Mouse (Mus musculus) bone marrow macrophage, adult 2 months (primary cell): ENCODE results near the gene Pde11a. TPM values are rescaled to one million over a fixed set of nuclear protein-coding genes. Genes with fewer than 3 reads are reported as not detected.

Experiments
- H3K27ac ChIP-seq: 2 replicates; pipeline ENCODE4 v1.5.1; 2012; ENCODE audit warnings: low read depth, low read length; ENCODE audit not compliant: insufficient read depth
- H3K4me1 ChIP-seq: 2 replicates; pipeline ENCODE4 v1.6.1; 2012; ENCODE audit warnings: low read length; ENCODE audit not compliant: control insufficient read depth, insufficient read depth
- H3K4me3 ChIP-seq: 2 replicates; pipeline ENCODE4 v1.5.1; 2012; ENCODE audit warnings: mild to moderate bottlenecking, low read length, moderate library complexity; ENCODE audit not compliant: insufficient read depth
- CTCF ChIP-seq: IDR thresholded peaks from 2 replicates; pipeline ENCODE4 v1.5.1; 2012; ENCODE audit warnings: low read depth, mild to moderate bottlenecking, low read length, moderate library complexity
- POLR2A ChIP-seq: IDR thresholded peaks from 2 replicates; pipeline ENCODE4 v1.6.1; 2012; ENCODE audit warnings: mild to moderate bottlenecking, low read depth, low read length, borderline replicate concordance
- polyA plus RNA-seq: library from polyadenylated mRNA; stranded (reverse); fragments of >200 nt; gene quantifications from 2 replicates; pipeline ENCODE4 v1.2.4, GENCODE M21; 2012; ENCODE audit not compliant: missing spikeins, insufficient read depth, insufficient read length

Gene Pde11a
- polyA plus RNA-seq, 1 experiment = not detected

DNA sequence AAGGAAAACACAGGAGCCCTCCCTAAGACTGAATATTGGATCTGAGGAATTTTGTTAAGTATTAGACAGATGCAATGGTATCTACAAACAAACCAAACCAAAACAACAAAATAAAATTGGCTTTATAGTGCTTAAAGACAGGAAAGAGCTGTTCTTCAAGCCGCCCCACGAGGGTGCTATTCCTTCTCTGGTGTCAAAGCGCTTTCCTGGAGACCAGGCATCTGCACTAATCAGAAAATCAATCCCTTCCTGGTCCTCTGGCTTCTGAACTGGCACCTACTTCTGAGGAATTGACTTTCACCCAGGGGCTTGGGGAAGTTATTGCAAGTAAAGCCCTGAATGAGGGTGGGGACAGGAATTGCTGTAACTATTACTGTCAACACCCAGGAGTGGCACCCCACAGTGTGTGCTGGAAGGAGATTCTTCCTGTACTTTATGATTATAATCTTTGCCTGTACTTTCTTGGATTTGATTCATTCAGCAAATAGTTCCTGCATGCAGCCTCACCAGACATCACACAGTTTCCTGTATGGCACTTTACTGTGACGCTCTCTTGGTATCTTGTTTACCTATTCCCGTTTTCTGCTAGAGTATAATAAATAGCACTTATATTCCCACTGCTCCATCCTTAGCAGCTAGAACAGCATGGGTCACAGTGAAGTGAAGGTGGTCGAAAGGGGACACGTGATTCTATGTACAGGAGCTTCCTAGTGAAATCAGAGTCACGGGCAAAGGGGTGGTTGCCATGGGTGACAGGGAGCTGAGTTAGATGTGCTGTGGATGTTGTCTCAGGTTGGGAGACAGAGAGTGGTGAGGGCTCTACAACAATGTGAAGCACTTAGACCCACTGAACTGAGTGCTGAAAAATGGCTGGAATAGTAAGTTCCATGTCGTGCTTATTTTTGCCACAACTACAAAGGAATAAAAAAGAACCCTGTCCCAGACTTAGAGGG lies 210.2 kb downstream of the Pde11a start:
- no peak overlapping the region for H3K27ac ChIP-seq
- peaks cover 9% of the 10 kb centered on the region for H3K4me1 ChIP-seq
- no peak for TF ChIP-seq POLR2A
- TF ChIP-seq CTCF = no peak
- no peak overlapping the region for H3K4me3 ChIP-seq

DNA sequence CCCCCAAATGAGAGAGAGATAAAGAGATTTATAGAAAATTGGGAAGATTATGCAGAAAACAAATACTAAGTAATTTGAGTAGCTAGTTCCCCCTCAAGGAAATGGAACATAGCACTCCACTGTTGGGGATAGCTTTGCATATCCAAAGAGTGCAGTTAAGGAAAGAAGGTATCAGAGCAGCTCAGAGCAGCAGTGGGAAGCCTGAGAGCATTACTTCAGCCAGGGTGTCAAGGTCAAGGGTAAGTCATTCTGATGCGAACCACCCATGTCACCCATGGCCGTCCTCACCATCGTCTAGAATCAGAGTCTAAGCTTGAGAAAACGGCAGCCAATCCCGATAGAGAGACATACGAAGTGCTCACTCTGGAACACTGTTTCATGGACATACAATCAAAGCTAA lies 211.9 kb downstream of the Pde11a start:
- Histone ChIP-seq H3K4me1 (peaks cover 9% of the 10 kb centered on the region), H3K27ac (no peak overlapping the region), H3K4me3 (no peak overlapping the region)
- TF ChIP-seq CTCF = no peak
- TF ChIP-seq POLR2A = no peak

DNA sequence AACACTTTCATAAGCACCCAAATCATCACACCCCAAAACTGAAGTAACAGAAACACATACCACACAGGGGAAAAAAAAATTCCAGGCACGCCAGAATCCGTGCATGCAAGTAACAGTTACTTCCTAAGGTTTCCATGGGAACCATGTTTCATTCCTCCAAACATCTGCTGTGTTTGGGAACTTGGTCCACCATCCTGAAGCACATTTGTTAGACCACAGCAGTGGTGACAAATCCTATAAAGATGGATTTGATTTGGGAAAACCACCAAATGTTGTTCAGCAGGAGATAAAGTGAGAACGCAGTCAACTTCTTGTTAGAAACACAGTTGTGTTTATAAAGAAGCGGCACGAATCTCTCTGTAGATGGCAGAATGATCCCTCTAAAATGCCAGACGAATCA lies 213.8 kb downstream of the Pde11a start:
- TF ChIP-seq CTCF (no peak), POLR2A (no peak)
- H3K4me3 ChIP-seq = no peak overlapping the region

DNA sequence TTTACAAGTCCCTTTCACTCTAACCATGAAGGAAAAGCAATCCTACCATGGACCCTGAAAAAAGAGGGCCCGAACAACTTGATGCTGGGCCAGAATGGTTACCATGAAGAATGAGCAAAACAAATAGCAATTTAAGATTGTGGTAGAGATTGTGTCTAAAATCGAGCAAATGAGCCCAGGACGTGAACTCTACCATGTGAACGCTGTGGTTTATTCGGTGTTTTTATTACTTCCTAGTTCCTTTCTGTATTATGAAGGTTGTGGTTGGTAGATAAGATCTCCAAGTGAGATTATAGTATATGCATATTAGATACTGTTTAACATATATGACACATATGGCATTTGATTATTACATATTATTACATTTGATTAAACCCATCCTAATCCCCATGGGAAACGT lies 216.4 kb downstream of the Pde11a start:
- TF ChIP-seq CTCF = no peak
- no peak for TF ChIP-seq POLR2A
- Histone ChIP-seq H3K27ac (no peak overlapping the region), H3K4me3 (no peak overlapping the region), H3K4me1 (no peaks in the 10 kb centered on the region)

More for the DNA sequence above, 213.8 kb downstream of the Pde11a start:
- Histone ChIP-seq H3K27ac (no peak overlapping the region), H3K4me1 (peaks cover 9% of the 10 kb centered on the region)

DNA sequence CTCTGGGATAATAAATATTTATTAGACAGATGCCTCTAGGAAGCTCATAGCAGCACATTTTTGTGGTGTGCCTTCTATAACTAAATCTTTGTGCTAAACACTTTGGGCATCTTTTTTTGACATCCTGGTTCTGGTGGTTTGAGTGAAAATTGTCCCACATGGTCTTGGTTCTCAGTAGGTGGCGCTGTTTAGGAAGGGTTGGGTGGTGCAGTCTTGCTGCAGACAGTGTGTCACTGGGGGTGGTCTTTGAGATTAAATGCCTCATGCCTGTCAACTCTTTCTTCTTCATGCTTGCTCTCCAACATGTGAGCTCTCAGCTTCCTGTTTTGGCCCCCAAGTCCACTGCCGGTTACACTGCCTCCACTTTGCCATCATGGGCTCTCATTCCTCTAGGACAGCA lies 218.7 kb downstream of the Pde11a start:
- Histone ChIP-seq H3K4me3 (no peak overlapping the region), H3K27ac (no peak overlapping the region), H3K4me1 (no peaks in the 10 kb centered on the region)
- TF ChIP-seq CTCF = no peak
- no peak for TF ChIP-seq POLR2A

DNA sequence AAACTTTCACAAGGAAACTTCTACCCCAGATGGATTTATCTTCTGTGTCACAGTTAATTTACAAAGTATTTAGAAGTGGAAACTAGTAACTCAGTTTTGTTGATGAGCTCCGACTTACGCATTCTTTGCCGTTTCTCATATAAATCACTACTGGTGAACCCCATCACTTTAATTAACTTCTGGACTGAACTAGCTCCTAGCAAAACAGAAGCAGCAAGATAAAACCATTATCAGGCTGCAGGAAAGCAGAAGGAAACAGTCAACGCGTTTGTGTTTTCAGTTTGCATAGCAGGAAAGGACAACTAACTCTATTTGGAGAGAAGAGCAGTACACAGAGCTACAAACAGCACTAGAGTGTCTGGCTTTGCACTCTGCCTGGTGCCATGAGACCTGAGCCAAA lies 220.1 kb downstream of the Pde11a start:
- H3K4me3 ChIP-seq = no peak overlapping the region
- TF ChIP-seq CTCF (no peak), POLR2A (no peak)
- no peaks in the 10 kb centered on the region for H3K4me1 ChIP-seq
- no peak overlapping the region for H3K27ac ChIP-seq

DNA sequence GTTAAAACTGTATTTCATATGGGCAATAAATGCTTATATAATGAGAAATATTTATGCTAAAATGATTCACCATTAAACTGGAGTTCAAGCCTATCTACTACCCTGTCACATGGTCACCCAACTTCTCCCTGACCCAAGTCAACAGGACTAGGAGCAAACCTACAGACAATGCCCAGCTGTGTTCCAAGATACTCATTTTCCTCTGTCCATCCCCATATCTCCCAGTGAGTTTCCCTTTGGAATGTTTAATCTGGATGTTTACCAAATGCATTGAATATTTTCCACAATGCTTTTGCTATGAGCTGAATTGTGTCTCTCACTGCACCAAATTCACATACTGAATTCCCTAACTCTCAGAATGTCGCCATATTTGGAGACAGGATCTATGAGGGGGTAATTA lies 221.4 kb downstream of the Pde11a start:
- H3K4me3 ChIP-seq = no peak overlapping the region
- H3K27ac ChIP-seq = no peak overlapping the region
- no peaks in the 10 kb centered on the region for H3K4me1 ChIP-seq
- TF ChIP-seq CTCF (no peak), POLR2A (no peak)

DNA sequence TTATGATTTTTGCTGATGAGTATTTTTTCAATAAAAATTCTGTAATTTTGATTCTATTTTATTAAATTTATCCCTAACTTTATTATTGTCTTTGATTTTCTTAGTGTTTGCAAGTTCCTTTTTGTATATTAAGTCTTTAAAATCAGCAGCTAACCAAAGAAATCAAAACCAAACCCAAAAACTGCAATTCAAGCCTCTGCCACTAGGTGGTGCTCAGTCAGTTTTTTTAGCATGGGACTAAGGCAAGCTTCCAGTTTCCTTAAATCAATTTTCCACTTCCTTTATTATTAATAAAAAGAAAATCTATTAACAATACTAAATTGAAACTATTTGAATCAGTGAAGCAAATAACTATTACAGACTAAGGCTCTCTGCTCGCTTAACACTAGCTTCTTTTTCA lies 222.9 kb downstream of the Pde11a start:
- TF ChIP-seq CTCF (no peak), POLR2A (no peak)
- H3K4me3 ChIP-seq = no peak overlapping the region
- no peak overlapping the region for H3K27ac ChIP-seq
- no peaks in the 10 kb centered on the region for H3K4me1 ChIP-seq

DNA sequence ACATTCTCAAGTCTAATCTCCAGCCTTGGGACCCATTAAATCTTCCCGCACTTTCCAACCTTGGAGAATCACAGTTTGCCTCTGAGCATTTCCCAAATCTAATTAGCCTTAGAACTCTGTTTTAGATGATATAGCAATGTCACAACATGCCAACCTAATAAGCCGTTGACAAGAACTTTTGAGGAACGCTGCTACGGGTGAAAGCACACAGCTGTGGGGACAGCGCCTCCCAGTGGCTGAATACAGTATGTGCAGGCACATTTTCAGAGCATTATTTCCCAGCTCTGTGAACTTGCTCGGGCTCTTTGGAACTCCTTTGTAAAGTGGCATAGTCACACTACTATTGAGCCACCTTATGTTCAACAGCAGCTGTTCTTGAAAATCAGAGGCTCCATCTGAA lies 223.8 kb downstream of the Pde11a start:
- peak; percentile 99 for TF ChIP-seq CTCF
- no peak for TF ChIP-seq POLR2A
- no peak overlapping the region for H3K27ac ChIP-seq
- no peaks in the 10 kb centered on the region for H3K4me1 ChIP-seq
- no peak overlapping the region for H3K4me3 ChIP-seq

DNA sequence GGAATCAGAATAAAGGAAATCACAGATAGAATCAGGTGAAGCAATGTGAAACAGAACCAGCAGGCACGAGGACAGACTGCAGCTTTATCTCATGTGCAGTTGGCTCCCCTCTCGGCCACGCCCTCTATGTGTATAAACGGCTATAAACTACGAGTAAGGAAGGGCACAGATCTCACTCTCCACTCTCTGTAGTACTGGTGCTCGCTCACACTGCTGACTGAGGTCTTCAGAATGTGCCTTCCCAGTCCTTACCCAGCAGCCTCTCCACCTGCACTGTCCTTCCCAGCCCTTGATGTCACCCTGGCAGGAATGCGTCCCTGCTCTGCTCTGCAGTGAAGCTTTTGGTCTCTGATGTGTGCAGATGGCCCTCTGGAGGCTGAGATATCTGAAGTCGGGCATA lies 228.9 kb downstream of the Pde11a start:
- no peak overlapping the region for H3K4me3 ChIP-seq
- TF ChIP-seq CTCF (no peak), POLR2A (no peak)
- H3K27ac ChIP-seq = no peak overlapping the region

More for the DNA sequence above, 228.9 kb downstream of the Pde11a start:
- H3K4me1 ChIP-seq = no peaks in the 10 kb centered on the region
